Mouse (Mus musculus) right cerebral cortex, postnatal 25 days (tissue): Measurements from ENCODE around the gene Slc22a21.

Experiments used
- DNase-seq: peaks from one replicate; pipeline ENCODE4 v3.0.0; 2022

Gene Slc22a21

DNA sequence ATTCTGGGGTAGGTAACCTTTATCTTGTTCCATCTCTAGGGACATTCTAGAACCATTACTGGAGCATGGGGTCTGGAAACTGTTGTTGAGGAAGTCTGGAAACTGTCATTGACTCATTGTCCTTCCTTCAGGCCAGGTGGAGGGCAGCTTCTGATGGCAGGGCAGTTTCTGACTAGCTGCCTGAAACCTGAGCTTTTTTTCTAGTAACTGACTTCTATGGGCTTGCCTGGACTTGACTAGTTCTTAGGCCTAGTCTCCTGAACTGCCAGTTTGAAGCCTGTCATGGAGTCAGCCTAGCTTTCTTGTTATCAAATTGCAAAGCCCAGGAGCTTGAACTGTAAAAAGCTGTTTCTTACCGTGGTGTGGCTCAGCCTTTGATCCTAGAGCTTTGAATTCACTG lies 79.1 kb downstream of the Slc22a21 start:
- DNase-seq, result no peak

DNA sequence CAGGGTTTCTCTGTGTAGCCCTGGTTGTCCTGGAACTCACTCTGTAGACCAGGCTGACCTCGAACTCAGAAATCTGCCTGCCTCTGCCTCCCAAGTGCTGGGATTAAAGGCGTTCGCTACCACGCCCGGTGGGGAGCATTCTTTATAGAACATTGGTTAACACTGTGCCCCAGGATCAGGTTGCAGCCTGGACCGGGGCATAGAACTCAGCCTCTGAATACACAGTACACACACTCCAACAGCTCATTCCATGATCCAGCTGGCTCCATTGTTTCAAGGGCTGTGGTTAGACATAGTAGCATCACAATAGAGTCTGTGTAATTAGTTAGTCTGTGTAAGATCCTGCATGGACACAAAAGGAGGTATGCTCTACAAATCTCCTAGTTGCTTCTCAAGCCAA lies 80.2 kb downstream of the Slc22a21 start:
- DNase-seq, result no peak
